Mouse (Mus musculus): ENCODE measurements around the gene Gm28048.

The Gm28048 gene

GRCm38 (mm10) chr11:22989786-22990185 lies 7.9 kb upstream of the Gm28048 start:
- DNase-seq = no peak

- DNase-seq = peak; percentile 65 to 68
These were observed 5.5 kb upstream of the Gm28048 start for GRCm38 (mm10) chr11:22987357-22987756.

GRCm38 (mm10) chr11:22985510-22985909 lies 3.6 kb upstream of the Gm28048 start:
- no peak for DNase-seq

GRCm38 (mm10) chr11:22982846-22983245 lies 956 bp upstream of the Gm28048 start:
- no peak for DNase-seq

- no peak for DNase-seq
These were observed 343 bp downstream of the Gm28048 start for GRCm38 (mm10) chr11:22981543-22981950.

- no peak for DNase-seq
These were observed 849 bp downstream of the Gm28048 start for GRCm38 (mm10) chr11:22981041-22981440.

- no peak for DNase-seq
These were observed 2.7 kb downstream of the Gm28048 start for GRCm38 (mm10) chr11:22979221-22979620.

GRCm38 (mm10) chr11:22978711-22979110 lies 3.2 kb downstream of the Gm28048 start:
- no peak for DNase-seq

GRCm38 (mm10) chr11:22978215-22978614 lies 3.7 kb downstream of the Gm28048 start:
- no peak for DNase-seq

GRCm38 (mm10) chr11:22973599-22973998 lies 8.3 kb downstream of the Gm28048 start:
- DNase-seq = no peak

- DNase-seq = peak; percentile 75 to 82
These were observed 9.0 kb downstream of the Gm28048 start for GRCm38 (mm10) chr11:22972746-22973526.

- DNase-seq = peak; percentile 69 to 70
These were observed 9.8 kb downstream of the Gm28048 start, which contains the start of gene Zrsr1 for GRCm38 (mm10) chr11:22971835-22972709. TSS of gene Zrsr1 (plus strand) at chr11:22972005.

- DNase-seq = no peak
These were observed 11.3 kb downstream of the Gm28048 start for GRCm38 (mm10) chr11:22970546-22970945.

GRCm38 (mm10) chr11:22969486-22969885 lies 12.4 kb downstream of the Gm28048 start:
- DNase-seq = peak; percentile 27 to 29

GRCm38 (mm10) chr11:22965503-22965902 lies 16.4 kb downstream of the Gm28048 start:
- peak; percentile 41 to 44 for DNase-seq

GRCm38 (mm10) chr11:22964401-22964800 lies 17.5 kb downstream of the Gm28048 start:
- DNase-seq = no peak

GRCm38 (mm10) chr11:22962101-22962500 lies 19.8 kb downstream of the Gm28048 start:
- DNase-seq = no peak

GRCm38 (mm10) chr11:22957791-22958374 lies 24.0 kb downstream of the Gm28048 start:
- peak; percentile 51 to 54 for DNase-seq

- peak; percentile 67 for DNase-seq
These were observed 25.1 kb downstream of the Gm28048 start for GRCm38 (mm10) chr11:22956830-22957229.

GRCm38 (mm10) chr11:22956346-22956745 lies 25.5 kb downstream of the Gm28048 start:
- no peak for DNase-seq

- no peak for DNase-seq
These were observed 29.2 kb downstream of the Gm28048 start for GRCm38 (mm10) chr11:22952668-22953067.

- peak; percentile 43 for DNase-seq
These were observed 31.8 kb downstream of the Gm28048 start for GRCm38 (mm10) chr11:22950131-22950530.

- no peak for DNase-seq
These were observed 32.8 kb downstream of the Gm28048 start for GRCm38 (mm10) chr11:22949101-22949500.
